Mouse (Mus musculus): Measurements from ENCODE around the gene Zfp317. TPM values are rescaled to one million over a fixed set of nuclear protein-coding genes. Genes with fewer than 3 reads are reported as not detected.
"Not testable (repeated sequence)": the region's sequence is repeated elsewhere in the genome, so short reads cannot be mapped to it uniquely, and the experiment has no call there.

The Zfp317 gene
- 37.6 and 41.8 TPM in 2 replicates for polyA plus RNA-seq (2014; fragmentation: Nextera tagmentation; extraction: Ambion mirVana)

DNA sequence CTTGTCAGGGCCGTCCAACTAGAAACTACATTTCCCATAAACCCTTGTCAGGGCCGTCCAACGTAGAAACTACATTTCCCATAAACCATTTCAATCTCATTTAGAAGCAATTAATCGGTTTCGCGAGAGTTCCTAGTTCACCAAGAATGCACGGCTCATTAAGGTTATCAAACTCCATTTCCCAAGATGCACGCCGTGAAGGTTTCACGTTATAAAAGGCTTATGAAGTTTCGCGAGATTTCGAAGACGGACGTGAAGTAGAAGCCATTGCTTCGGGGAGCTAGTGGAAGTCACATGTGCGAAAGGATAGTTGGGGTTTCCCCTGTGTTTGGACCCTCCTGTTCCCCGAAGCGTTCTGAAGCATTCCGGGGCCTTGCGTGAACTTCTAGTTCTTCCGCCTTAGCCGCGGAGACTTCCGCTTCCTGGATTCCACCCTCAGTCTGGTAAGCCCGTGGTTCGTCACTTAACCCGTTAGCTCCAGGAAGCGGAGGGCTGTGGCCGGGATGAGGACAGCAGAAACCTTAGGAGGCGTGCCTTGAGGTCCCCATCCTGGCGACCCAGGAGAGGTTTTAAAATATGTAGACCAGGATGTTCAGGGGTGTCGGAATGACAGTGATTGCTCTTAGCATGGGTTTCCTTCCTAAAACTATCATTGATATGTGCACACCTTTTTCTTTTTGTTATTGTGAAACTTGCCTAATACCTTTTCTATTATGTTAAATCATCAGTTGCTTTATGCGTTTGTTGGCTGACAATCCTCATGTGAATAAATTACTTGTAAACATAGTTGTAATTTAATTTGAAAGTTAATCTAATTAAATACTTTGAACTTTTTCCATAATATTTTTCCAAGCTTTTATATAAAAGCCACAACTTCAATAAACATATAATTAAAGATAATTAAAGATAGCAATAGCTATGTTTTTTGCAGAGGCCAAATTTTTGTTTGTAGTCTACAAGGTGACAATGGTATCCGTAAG lies at the start of gene Zfp317:
Gene Zfp317 (plus strand): TSS at position 260 of the 980 bp plus-strand sequence.
- Histone ChIP-seq H3K4me1 (ENCODE audit: control insufficient read depth, insufficient read depth, low read length) (no peaks in the 10 kb centered on the region), H3K9ac (replicated peaks; ENCODE audit: low read depth, low read length) (peak within 1 kb of the TSS; percentile 60), H3K27ac (ENCODE audit: low read depth, low read length) (peak within 1 kb of the TSS; percentile 81), H3K4me3 (ENCODE audit: low read depth, low read length) (peak within 1 kb of the TSS; percentile 51), H3K36me3 (ENCODE audit: control insufficient read depth, insufficient read depth, low read length) (no peaks in the 10 kb centered on the region), H3K4me2 (ENCODE audit: low read depth, low read length) (peak within 1 kb of the TSS; percentile 44), H3K9me3 (ENCODE audit: control insufficient read depth, low read length) (no peaks in the 10 kb centered on the region), H3K27me3 (ENCODE audit: control insufficient read depth, insufficient read depth, low read length) (no peaks in the 10 kb centered on the region)
- 2% methylated on average over 35 of the region's 35 CpGs for WGBS
- ATAC-seq (ENCODE audit: low read depth), result peak; percentile 98

DNA sequence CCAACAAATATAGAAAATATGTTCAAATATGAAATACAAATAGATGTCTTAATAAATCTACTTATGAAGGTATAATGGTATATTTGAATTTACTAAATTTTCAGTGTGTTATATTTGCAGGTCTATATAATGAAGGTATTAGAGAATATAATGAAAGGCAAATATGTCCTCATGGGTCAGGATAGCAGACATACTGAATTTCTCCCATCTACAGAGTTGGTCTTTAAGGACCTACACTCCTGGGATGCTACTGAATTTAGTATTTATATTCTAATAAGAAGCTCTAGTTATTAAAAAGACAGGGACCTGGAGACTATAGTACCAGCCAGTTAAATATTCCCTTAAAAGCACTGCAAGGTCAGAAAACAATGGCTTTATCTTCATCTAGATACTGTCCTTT lies 39.6 kb upstream of the Zfp317 start, which contains the start of gene Olfr855:
Gene Olfr855 (plus strand): TSS at position 301 of the 400 bp plus-strand sequence.
- no peaks in the 10 kb centered on the region for H3K4me1 ChIP-seq (ENCODE audit: control insufficient read depth, insufficient read depth, low read length)
- no peak within 1 kb of the TSS for H3K4me3 ChIP-seq (ENCODE audit: low read depth, low read length)
- no peaks in the 10 kb centered on the region for H3K9me3 ChIP-seq (ENCODE audit: control insufficient read depth, low read length)
- H3K36me3 ChIP-seq (ENCODE audit: control insufficient read depth, insufficient read depth, low read length), result no peaks in the 10 kb centered on the region
- H3K9ac ChIP-seq (replicated peaks; ENCODE audit: low read depth, low read length), result no peak within 1 kb of the TSS
- no peak within 1 kb of the TSS for H3K27ac ChIP-seq (ENCODE audit: low read depth, low read length)
- no peaks in the 10 kb centered on the region for H3K27me3 ChIP-seq (ENCODE audit: control insufficient read depth, insufficient read depth, low read length)
- ATAC-seq (ENCODE audit: low read depth), result no peak
- H3K4me2 ChIP-seq (ENCODE audit: low read depth, low read length), result no peak within 1 kb of the TSS

DNA sequence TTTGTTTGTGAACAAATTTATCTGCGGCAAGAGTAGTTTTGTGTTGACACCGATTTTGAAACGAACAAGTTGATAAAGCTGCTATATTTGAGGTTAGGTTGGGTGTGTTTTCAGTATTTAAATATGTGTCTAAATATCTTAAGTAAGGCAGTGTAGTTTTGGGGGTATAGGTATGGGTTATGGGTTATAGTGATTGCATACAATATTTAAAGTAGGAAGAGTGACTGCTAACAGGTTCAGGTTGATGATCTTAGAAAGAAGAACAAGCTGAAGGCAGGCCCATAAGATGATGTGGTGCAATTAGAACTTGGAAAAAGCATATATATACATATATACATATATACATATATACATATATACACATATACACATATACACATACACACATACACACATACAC lies 605 bp upstream of the Zfp317 start:
- Histone ChIP-seq H3K9ac (replicated peaks; ENCODE audit: low read depth, low read length) (no peak overlapping the region), H3K4me3 (ENCODE audit: low read depth, low read length) (no peak overlapping the region), H3K9me3 (ENCODE audit: control insufficient read depth, low read length) (no peaks in the 10 kb centered on the region), H3K27ac (ENCODE audit: low read depth, low read length) (no peak overlapping the region), H3K36me3 (ENCODE audit: control insufficient read depth, insufficient read depth, low read length) (no peaks in the 10 kb centered on the region), H3K27me3 (ENCODE audit: control insufficient read depth, insufficient read depth, low read length) (no peaks in the 10 kb centered on the region), H3K4me2 (ENCODE audit: low read depth, low read length) (no peak overlapping the region), H3K4me1 (ENCODE audit: control insufficient read depth, insufficient read depth, low read length) (no peaks in the 10 kb centered on the region)
- WGBS, result 95% methylated on average over 3 of the region's 3 CpGs
- peak; percentile 26; the same call in 1 of the 2 replicates for ATAC-seq (ENCODE audit: low read depth)

DNA sequence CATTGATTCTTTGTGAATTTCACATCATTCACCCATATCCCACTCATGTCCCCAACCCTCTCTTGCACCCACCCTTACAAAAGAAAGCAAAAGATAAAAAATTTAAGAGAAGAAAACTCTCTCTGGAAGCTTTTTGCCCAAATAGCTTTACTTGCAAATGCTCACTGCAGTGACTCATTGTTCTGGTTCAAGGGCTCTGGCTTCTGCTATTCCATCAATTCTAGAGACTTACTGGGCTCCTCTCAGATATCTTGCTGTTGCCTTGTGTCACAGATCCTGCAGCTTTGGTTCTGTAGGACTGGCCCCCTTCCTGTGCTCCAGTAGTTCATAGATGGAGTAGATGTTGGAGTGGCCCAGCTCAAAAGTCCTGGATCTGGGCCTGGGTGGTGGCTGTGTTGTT lies 7.7 kb downstream of the Zfp317 start:
- no peak for ATAC-seq (ENCODE audit: low read depth)
- H3K27me3 ChIP-seq (ENCODE audit: control insufficient read depth, insufficient read depth, low read length), result no peaks in the 10 kb centered on the region
- no peaks in the 10 kb centered on the region for H3K4me1 ChIP-seq (ENCODE audit: control insufficient read depth, insufficient read depth, low read length)
- peaks cover 5% of the 10 kb centered on the region for H3K36me3 ChIP-seq (ENCODE audit: control insufficient read depth, insufficient read depth, low read length)
- no peak overlapping the region for H3K27ac ChIP-seq (ENCODE audit: low read depth, low read length)
- H3K4me3 ChIP-seq (ENCODE audit: low read depth, low read length), result no peak overlapping the region
- no peaks in the 10 kb centered on the region for H3K9me3 ChIP-seq (ENCODE audit: control insufficient read depth, low read length)
- H3K9ac ChIP-seq (replicated peaks; ENCODE audit: low read depth, low read length), result no peak overlapping the region
- no peak overlapping the region for H3K4me2 ChIP-seq (ENCODE audit: low read depth, low read length)

DNA sequence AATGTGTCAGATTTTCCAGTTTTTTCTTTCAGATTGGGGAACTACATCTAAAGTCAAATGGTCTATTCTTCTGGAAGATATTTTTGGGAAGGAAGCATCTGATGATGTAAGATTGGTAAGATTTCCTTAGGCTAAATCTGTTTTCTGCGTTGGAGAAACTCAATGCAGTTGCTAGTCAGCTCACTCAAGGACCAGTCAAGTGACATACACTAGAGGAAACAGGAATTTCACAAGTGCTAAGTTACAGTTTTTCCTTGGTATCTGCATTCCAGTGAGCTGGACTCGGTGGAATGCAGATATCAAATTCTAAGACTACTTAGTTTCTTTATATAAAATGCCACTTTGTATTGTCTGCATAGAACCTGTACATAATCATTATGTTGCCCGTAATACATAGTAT lies 23.3 kb downstream of the Zfp317 start:
- 96% methylated on average over 3 of the region's 3 CpGs for WGBS
- peaks cover 42% of the 10 kb centered on the region for H3K36me3 ChIP-seq (ENCODE audit: control insufficient read depth, insufficient read depth, low read length)
- no peak for ATAC-seq (ENCODE audit: low read depth)

DNA sequence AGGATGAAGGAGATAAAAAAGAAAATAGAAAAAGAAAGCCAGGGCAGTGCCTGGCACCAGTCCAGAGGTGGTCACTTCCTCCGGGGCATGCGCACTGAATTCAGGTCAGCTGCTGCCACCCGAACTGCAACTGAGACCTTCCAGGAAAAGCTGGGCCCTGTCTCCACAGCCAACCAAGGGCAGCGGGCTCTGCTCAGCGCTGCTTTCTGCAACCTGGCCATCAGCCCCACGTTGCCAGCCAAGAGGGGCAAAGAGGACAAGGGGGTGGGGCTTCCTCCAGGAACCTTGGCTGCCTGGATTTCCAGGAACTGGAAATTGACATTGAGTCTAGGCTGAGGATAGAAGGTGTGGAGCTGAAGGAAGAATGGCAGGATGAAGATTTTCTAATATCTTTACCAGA lies 68.4 kb downstream of the Zfp317 start:
- Histone ChIP-seq H3K9ac (replicated peaks; ENCODE audit: low read depth, low read length) (no peak overlapping the region), H3K9me3 (ENCODE audit: control insufficient read depth, low read length) (peaks cover 2% of the 10 kb centered on the region; the same call in 1 of the 2 replicates), H3K27ac (ENCODE audit: low read depth, low read length) (no peak overlapping the region), H3K36me3 (ENCODE audit: control insufficient read depth, insufficient read depth, low read length) (no peaks in the 10 kb centered on the region), H3K27me3 (ENCODE audit: control insufficient read depth, insufficient read depth, low read length) (no peaks in the 10 kb centered on the region), H3K4me2 (ENCODE audit: low read depth, low read length) (no peak overlapping the region), H3K4me3 (ENCODE audit: low read depth, low read length) (no peak overlapping the region), H3K4me1 (ENCODE audit: control insufficient read depth, insufficient read depth, low read length) (no peaks in the 10 kb centered on the region)
- ATAC-seq (ENCODE audit: low read depth), result no peak
- 85% methylated on average over 6 of the region's 6 CpGs for WGBS

More for the DNA sequence above, 23.3 kb downstream of the Zfp317 start:
- H3K27me3 ChIP-seq (ENCODE audit: control insufficient read depth, insufficient read depth, low read length), result no peaks in the 10 kb centered on the region
- H3K4me3 ChIP-seq (ENCODE audit: low read depth, low read length), result no peak overlapping the region
- H3K9me3 ChIP-seq (ENCODE audit: control insufficient read depth, low read length), result no peaks in the 10 kb centered on the region
- H3K4me2 ChIP-seq (ENCODE audit: low read depth, low read length), result no peak overlapping the region
- H3K9ac ChIP-seq (replicated peaks; ENCODE audit: low read depth, low read length), result no peak overlapping the region
- H3K4me1 ChIP-seq (ENCODE audit: control insufficient read depth, insufficient read depth, low read length), result no peaks in the 10 kb centered on the region
- no peak overlapping the region for H3K27ac ChIP-seq (ENCODE audit: low read depth, low read length)

DNA sequence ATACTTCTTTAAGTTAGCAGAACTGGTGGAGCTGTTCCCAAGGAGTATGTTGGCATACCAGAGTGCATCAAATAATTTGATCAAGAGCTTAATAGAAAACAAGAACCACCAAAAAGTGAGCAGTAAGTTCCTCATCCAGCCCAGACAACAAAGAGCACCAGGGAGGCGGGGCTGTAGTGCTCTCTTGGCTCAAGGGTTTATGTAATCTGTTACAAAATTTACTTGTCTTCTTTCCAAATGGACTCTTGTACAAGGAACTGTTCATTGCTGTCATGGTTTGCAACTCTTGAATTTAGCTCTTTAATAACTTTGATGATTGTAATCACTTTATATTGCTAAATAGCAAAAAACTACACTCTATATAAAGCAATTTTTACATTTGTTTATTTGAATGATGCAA lies 69.5 kb downstream of the Zfp317 start:
- Histone ChIP-seq H3K36me3 (ENCODE audit: control insufficient read depth, insufficient read depth, low read length) (no peaks in the 10 kb centered on the region), H3K4me2 (ENCODE audit: low read depth, low read length) (no peak overlapping the region), H3K4me1 (ENCODE audit: control insufficient read depth, insufficient read depth, low read length) (no peaks in the 10 kb centered on the region), H3K27me3 (ENCODE audit: control insufficient read depth, insufficient read depth, low read length) (no peaks in the 10 kb centered on the region), H3K9ac (replicated peaks; ENCODE audit: low read depth, low read length) (no peak overlapping the region), H3K9me3 (ENCODE audit: control insufficient read depth, low read length) (peaks cover 2% of the 10 kb centered on the region; the same call in 1 of the 2 replicates), H3K27ac (ENCODE audit: low read depth, low read length) (no peak overlapping the region), H3K4me3 (ENCODE audit: low read depth, low read length) (no peak overlapping the region)
- 97% methylated on average over 1 of the region's 1 CpGs for WGBS
- ATAC-seq (ENCODE audit: low read depth), result no peak

DNA sequence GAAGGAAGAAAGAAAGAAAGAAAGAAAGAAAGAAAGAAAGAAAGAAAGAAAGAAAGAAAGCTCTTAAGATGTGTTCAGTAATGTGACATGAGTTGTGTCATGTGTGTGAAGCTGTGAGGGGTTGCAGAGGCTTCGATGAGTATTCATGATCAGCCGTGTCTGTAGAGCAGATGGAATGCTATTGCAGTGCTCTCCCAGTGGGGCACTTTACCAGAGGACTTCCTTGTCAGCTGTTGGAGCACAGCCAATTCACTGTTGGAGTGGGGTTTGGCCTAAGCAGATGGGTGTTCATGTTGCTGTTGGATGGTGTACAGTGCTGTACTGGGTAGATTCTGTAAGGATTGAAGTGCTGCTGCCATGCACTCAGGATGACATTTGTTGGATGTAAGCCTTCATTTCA lies 70.5 kb downstream of the Zfp317 start:
- no peak overlapping the region for H3K27ac ChIP-seq (ENCODE audit: low read depth, low read length)
- H3K27me3 ChIP-seq (ENCODE audit: control insufficient read depth, insufficient read depth, low read length), result no peaks in the 10 kb centered on the region
- H3K4me2 ChIP-seq (ENCODE audit: low read depth, low read length), result no peak overlapping the region
- no peaks in the 10 kb centered on the region for H3K36me3 ChIP-seq (ENCODE audit: control insufficient read depth, insufficient read depth, low read length)
- no peak overlapping the region for H3K9ac ChIP-seq (replicated peaks; ENCODE audit: low read depth, low read length)
- no peak for ATAC-seq (ENCODE audit: low read depth)
- H3K9me3 ChIP-seq (ENCODE audit: control insufficient read depth, low read length), result peaks cover 2% of the 10 kb centered on the region; the same call in 1 of the 2 replicates
- no peaks in the 10 kb centered on the region for H3K4me1 ChIP-seq (ENCODE audit: control insufficient read depth, insufficient read depth, low read length)
- H3K4me3 ChIP-seq (ENCODE audit: low read depth, low read length), result no peak overlapping the region
- 75% methylated on average over 2 of the region's 2 CpGs for WGBS

DNA sequence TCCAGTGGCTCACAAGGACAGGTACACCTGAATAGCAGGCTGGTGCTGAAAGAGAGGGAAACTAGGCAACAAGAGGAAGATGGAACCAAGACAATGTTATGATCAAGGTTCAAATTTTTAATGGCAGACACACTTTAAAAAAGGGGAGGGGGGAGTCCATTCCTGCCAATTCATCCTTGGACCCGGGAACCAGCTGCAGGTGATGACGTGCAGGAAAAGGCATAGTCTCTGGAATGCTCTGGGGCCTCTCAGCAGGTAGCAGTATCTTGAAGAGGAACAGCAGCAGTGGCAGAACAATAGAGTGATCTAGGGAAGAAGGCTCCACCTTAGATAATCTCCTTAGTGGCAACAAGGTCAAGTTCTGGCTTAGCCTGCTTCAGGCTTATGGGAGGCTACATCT lies 72.4 kb downstream of the Zfp317 start:
- H3K27me3 ChIP-seq (ENCODE audit: control insufficient read depth, insufficient read depth, low read length); H3K36me3 ChIP-seq (ENCODE audit: control insufficient read depth, insufficient read depth, low read length); H3K4me1 ChIP-seq (ENCODE audit: control insufficient read depth, insufficient read depth, low read length); H3K9me3 ChIP-seq (ENCODE audit: control insufficient read depth, low read length); ATAC-seq (ENCODE audit: low read depth); H3K4me3 ChIP-seq (ENCODE audit: low read depth, low read length); H3K27ac ChIP-seq (ENCODE audit: low read depth, low read length); H3K9ac ChIP-seq (replicated peaks; ENCODE audit: low read depth, low read length); H3K4me2 ChIP-seq (ENCODE audit: low read depth, low read length): not testable (repeated sequence)
- 48% methylated on average over 2 of the region's 2 CpGs for WGBS

All from neural tube, embryonic 14.5 days (tissue).